Mouse (Mus musculus) hindbrain, embryonic 11.5 days (tissue): ENCODE measurements around the gene Pde8a. TPM values are rescaled to one million over a fixed set of nuclear protein-coding genes. Genes with fewer than 3 reads are reported as not detected.

Experiments used
- ATAC-seq: fragments of 200-750 bp; cut with Nextera tagmentation; 2 replicates; pipeline ENCODE4 v1.8.0; 2017; ENCODE audit warnings: mild to moderate bottlenecking, moderate TSS enrichment, moderate library complexity; ENCODE audit not compliant: low FRiP score
- DNase-seq: peaks from one replicate; pipeline ENCODE4 v3.0.0-alpha.2; 2015; ENCODE audit warnings: low spot score
- H3K27ac ChIP-seq: fragments of 300-500 bp; sonication (generic); 2 replicates; pipeline ENCODE4 v1.5.1; 2014; ENCODE audit warnings: mild to moderate bottlenecking, low read depth, low read length
- H3K27me3 ChIP-seq: fragments of 300-500 bp; sonication (generic); 2 replicates; pipeline ENCODE4 v1.6.1; 2014; ENCODE audit warnings: mild to moderate bottlenecking, low read length, moderate library complexity, mixed read lengths; ENCODE audit not compliant: control insufficient read depth, insufficient read depth
- H3K36me3 ChIP-seq: fragments of 300-500 bp; sonication (generic); 2 replicates; pipeline ENCODE4 v1.6.1; 2014; ENCODE audit warnings: mild to moderate bottlenecking, low read length, moderate library complexity, mixed read lengths; ENCODE audit not compliant: control insufficient read depth, insufficient read depth
- H3K4me1 ChIP-seq: fragments of 300-500 bp; sonication (generic); replicated peaks from 2 replicates; pipeline ENCODE4 v1.6.1; 2014; ENCODE audit warnings: low read length, mixed read lengths; ENCODE audit not compliant: control insufficient read depth, insufficient read depth
- H3K4me2 ChIP-seq: fragments of 300-500 bp; sonication (generic); replicated peaks from 2 replicates; pipeline ENCODE4 v1.6.1; 2014; ENCODE audit warnings: mild to moderate bottlenecking, low read depth, low read length
- H3K4me3 ChIP-seq: fragments of 300-500 bp; sonication (generic); 2 replicates; pipeline ENCODE4 v1.5.1; 2014; ENCODE audit warnings: low read depth, low read length
- H3K9ac ChIP-seq: fragments of 300-500 bp; sonication (generic); 2 replicates; pipeline ENCODE4 v1.6.1; 2014; ENCODE audit warnings: low read depth, low read length
- H3K9me3 ChIP-seq: fragments of 300-500 bp; sonication (generic); 2 replicates; pipeline ENCODE4 v1.6.1; 2016; ENCODE audit warnings: low read length; ENCODE audit not compliant: control insufficient read depth
- WGBS: fragments of 180-500 bp; shearing (Covaris S2); extraction: QIAGEN DNeasy Blood & Tissue Kit; methylation state at CpG from one replicate; pipeline ENCODE4 v1.1.7; 2014; 5-methylcytosine and 5-hydroxymethylcytosine counted together
- polyA plus RNA-seq: library from polyadenylated mRNA; unstranded; fragments of >200 nt; fragmentation: Nextera tagmentation; extraction: Ambion mirVana; gene quantifications from 2 replicates; pipeline ENCODE4 v1.2.1, GENCODE M21; 2014

Gene Pde8a
- polyA plus RNA-seq, 1 experiment from 2014 or later = 2.5 TPM

DNA sequence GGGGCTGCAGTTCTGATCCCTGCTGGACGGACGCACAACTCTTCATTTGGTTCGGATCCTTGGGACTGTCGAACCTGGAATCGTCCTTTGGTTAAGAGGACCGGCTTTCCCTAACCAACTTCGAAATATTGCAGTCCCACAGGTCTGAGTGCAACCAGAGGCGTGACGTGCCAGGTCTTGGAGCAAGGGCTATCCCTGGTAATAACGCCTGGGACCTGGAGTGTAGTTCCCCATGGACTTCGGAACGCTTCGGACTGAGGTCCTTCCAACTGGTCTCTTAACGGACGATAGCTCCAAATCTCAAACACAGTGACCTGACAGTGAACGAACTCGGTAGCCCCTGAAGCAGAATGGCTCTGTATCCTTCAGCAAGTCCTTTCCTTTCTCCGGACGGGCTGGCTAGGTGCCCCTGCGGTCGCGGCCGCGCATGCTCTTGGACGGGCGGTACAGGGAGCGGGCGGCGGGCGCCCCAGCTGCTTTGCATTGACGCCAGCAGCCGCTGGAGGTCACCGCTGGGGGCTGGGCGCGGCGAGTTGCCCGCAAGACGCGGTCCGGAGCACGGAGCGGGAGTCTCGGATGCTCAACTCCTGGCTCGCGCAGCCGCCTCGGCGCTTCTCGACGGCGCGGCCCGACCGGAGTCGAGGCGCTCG is 574 bp upstream of the Pde8a start:
- Histone ChIP-seq H3K9me3 (no peaks in the 10 kb centered on the region), H3K27ac (0 out of 2 replicates have a peak overlapping the region, but pooled peaks have one; percentile 24), H3K4me3 (peak overlapping the region; percentile 36), H3K4me2 (peak overlapping the region; percentile 66), H3K27me3 (peaks cover 48% of the 10 kb centered on the region), H3K36me3 (no peaks in the 10 kb centered on the region), H3K9ac (peak overlapping the region; percentile 36; the same call in 1 of the 2 replicates), H3K4me1 (peaks cover 11% of the 10 kb centered on the region; the same call in 1 of the 2 replicates)
- ATAC-seq = peak; percentile 90
- DNase-seq = peak; percentile 94
- WGBS = under 1% methylated on average over 56 of the region's 57 CpGs

DNA sequence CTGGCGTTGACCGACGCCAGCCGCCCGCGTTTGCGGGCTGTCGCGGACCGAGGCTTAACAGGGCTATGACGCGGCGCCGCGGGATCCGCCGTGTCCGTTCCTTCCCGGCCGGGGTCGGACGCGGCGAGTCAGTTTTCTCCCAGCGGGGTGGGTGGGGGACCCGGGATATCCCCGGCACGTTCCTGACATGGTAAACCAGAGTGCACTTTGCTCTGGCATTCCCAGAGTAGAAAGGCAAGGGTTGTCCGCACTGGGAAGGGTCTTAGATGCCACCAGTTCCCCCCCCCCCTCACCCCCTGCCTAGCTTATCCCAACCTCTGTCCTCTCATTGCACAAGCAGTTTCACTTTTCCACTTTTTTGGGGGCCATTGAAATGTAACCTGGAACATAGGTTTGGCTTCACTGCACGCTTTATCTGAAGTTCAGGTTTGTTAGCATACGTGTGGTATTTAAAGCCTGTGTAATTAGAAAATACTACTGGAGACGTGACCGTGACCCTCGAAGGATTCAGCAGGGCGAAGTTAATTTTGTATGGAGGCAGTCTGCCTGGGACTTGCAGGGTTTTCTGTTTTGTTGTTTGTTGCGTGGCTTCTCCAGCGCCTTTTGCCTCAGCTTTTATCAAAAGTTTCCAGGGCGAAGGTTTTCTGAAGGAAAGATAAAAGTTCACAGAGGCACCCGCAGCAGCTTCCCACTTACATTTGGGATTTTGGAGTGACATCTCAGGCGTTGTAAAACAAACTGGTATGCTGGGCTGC is 934 bp downstream of the Pde8a start:
- 6% methylated on average over 31 of the region's 40 CpGs for WGBS
- Histone ChIP-seq H3K4me3 (peak overlapping the region; percentile 36), H3K9me3 (no peaks in the 10 kb centered on the region), H3K36me3 (no peaks in the 10 kb centered on the region), H3K27ac (no peak overlapping the region), H3K9ac (peak overlapping the region; percentile 31; the same call in 1 of the 2 replicates), H3K4me1 (peaks cover 11% of the 10 kb centered on the region; the same call in 1 of the 2 replicates), H3K4me2 (peak overlapping the region; percentile 66), H3K27me3 (peaks cover 48% of the 10 kb centered on the region)
- no peak for ATAC-seq
- DNase-seq = peak; percentile 51

- no peak overlapping the region for H3K9ac ChIP-seq
- ATAC-seq (no peak), DNase-seq (no peak)
- H3K27ac ChIP-seq = no peak overlapping the region
- H3K27me3 ChIP-seq = peaks cover 43% of the 10 kb centered on the region
- H3K36me3 ChIP-seq = no peaks in the 10 kb centered on the region
- no peaks in the 10 kb centered on the region for H3K9me3 ChIP-seq
- no peak overlapping the region for H3K4me2 ChIP-seq
- peaks cover 9% of the 10 kb centered on the region; the same call in 1 of the 2 replicates for H3K4me1 ChIP-seq
- WGBS = 82% methylated on average over 1 of the region's 1 CpGs
- H3K4me3 ChIP-seq = no peak overlapping the region
Observed at GRCm38 (mm10) chr7:81215950-81216349, 2.6 kb downstream of the Pde8a start.

- no peaks in the 10 kb centered on the region for H3K4me1 ChIP-seq
- 57% methylated on average over 7 of the region's 7 CpGs for WGBS
- no peak overlapping the region for H3K4me3 ChIP-seq
- no peak overlapping the region for H3K9ac ChIP-seq
- ATAC-seq (no peak), DNase-seq (no peak)
- H3K9me3 ChIP-seq = no peaks in the 10 kb centered on the region
- H3K36me3 ChIP-seq = no peaks in the 10 kb centered on the region
- H3K4me2 ChIP-seq = no peak overlapping the region
- no peak overlapping the region for H3K27ac ChIP-seq
- H3K27me3 ChIP-seq = peaks cover 14% of the 10 kb centered on the region
Observed at GRCm38 (mm10) chr7:81219321-81219720, 5.9 kb downstream of the Pde8a start.

GRCm38 (mm10) chr7:81220381-81220780 is 7.0 kb downstream of the Pde8a start:
- H3K36me3 ChIP-seq = no peaks in the 10 kb centered on the region
- no peak overlapping the region for H3K9ac ChIP-seq
- no peaks in the 10 kb centered on the region for H3K9me3 ChIP-seq
- no peak overlapping the region for H3K27ac ChIP-seq
- no peak overlapping the region for H3K4me2 ChIP-seq
- H3K4me1 ChIP-seq = no peaks in the 10 kb centered on the region
- WGBS = 81% methylated on average over 3 of the region's 3 CpGs
- ATAC-seq (no peak), DNase-seq (no peak)
- H3K27me3 ChIP-seq = peaks cover 4% of the 10 kb centered on the region
- H3K4me3 ChIP-seq = no peak overlapping the region

DNA sequence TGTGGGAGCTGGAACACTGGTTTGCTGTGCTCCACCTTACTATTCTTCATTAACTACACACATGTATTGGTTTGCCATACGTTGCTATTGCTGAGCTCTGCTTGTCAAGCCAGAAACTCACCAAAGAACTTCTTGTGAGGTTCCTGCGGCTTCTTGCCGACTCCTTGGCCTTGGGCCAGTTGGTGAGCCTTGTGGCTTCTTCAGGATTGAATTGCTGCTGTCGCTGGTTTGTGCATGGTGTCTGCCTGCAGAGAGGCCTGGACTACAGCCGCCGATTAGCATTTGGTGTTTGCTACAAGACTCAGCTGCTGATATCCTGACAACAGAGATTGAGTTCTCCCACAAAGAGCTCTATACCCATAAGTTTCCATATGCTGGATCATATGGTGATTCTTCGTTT is 10.9 kb downstream of the Pde8a start:
- ATAC-seq (no peak), DNase-seq (no peak)
- Histone ChIP-seq H3K9ac (no peak overlapping the region), H3K36me3 (no peaks in the 10 kb centered on the region), H3K27me3 (no peaks in the 10 kb centered on the region), H3K27ac (no peak overlapping the region), H3K9me3 (no peaks in the 10 kb centered on the region), H3K4me3 (no peak overlapping the region), H3K4me2 (no peak overlapping the region), H3K4me1 (no peaks in the 10 kb centered on the region)
- 91% methylated on average over 7 of the region's 7 CpGs for WGBS

DNA sequence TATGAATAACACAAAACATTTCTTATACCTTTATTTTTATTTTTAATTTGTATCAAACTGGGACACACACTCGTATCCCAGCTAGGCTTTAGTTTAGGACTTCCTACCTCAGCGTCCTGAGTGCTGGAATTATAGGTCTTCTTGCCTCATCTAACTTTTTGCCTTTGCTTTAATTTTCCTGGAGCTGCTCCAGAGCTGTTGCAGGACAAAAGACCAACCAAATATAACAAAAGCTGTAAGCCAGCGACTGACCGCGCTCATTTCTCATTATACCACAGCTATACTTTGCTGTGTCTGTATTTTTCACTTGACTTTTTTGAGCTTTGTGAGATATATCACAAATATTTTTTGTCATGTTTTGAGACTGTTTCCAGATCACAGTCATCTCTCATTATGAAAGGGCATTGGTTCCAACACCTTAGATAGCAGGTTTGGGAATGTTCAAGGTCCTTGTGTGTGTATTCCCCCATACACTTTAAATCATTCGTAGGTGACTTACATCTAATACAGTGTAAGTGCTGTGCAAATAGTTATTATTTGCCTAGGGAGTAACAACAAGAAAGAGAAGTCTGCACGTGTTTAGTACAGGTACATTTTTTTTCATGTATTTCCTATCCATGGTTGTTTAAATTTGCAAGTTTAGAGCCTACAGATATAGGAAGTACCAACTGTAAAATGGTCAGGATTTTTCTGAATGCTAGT is 16.8 kb downstream of the Pde8a start:
- Histone ChIP-seq H3K27me3 (no peaks in the 10 kb centered on the region), H3K9me3 (no peaks in the 10 kb centered on the region), H3K4me2 (no peak overlapping the region), H3K4me3 (no peak overlapping the region), H3K4me1 (no peaks in the 10 kb centered on the region), H3K27ac (no peak overlapping the region), H3K36me3 (no peaks in the 10 kb centered on the region), H3K9ac (no peak overlapping the region)
- DNase-seq (no peak), ATAC-seq (no peak)
- 90% methylated on average over 7 of the region's 7 CpGs for WGBS

DNA sequence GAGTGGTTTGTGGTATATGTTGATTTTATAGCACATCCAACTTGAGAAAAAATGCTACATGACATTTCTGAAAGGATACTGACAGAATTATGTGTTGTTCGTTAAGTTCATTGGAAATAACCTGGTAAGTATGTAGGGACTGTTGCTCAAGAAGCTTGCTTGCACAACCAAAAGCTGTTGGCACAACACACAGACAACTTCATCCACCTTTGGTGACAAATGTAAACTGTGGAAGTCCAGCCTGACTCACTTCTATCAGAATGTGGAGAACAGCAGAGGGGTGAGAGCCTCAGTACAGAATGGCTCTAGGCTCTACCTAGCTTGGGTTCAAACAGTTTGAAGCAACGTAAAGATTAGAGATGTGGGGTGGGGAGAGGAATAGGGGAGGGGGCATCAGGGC is 19.3 kb downstream of the Pde8a start:
- DNase-seq (no peak), ATAC-seq (no peak)
- Histone ChIP-seq H3K4me1 (no peaks in the 10 kb centered on the region), H3K4me3 (no peak overlapping the region), H3K27ac (no peak overlapping the region), H3K36me3 (no peaks in the 10 kb centered on the region), H3K27me3 (no peaks in the 10 kb centered on the region), H3K9ac (no peak overlapping the region), H3K4me2 (no peak overlapping the region), H3K9me3 (no peaks in the 10 kb centered on the region)
- WGBS = 80% methylated on average over 2 of the region's 2 CpGs
